Mouse (Mus musculus) gastrocnemius, postnatal 25 days (tissue): ENCODE measurements around the gene Nemp1. TPM values are rescaled to one million over a fixed set of nuclear protein-coding genes. Genes with fewer than 3 reads are reported as not detected.
"Not testable (repeated sequence)": the region's sequence is repeated elsewhere in the genome, so short reads cannot be mapped to it uniquely, and the experiment has no call there.

Source experiments
- DNase-seq: peaks from one replicate; pipeline ENCODE4 v3.0.0; 2022
- total RNA-seq, 2 experiments: library from RNA; stranded (reverse); gene quantifications; 1 replicate in 1 of 2; 2 replicates in 1 of 2; pipeline ENCODE4 v1.2.3; 2021

Nemp1 gene
- total RNA-seq, 2 experiments from 2014 or later, result 1.7 to 2.5 TPM

GRCm38 (mm10) chr10:127643553-127644238, 23.0 kb upstream of the Nemp1 start:
- peak; percentile 80 for DNase-seq

DNA sequence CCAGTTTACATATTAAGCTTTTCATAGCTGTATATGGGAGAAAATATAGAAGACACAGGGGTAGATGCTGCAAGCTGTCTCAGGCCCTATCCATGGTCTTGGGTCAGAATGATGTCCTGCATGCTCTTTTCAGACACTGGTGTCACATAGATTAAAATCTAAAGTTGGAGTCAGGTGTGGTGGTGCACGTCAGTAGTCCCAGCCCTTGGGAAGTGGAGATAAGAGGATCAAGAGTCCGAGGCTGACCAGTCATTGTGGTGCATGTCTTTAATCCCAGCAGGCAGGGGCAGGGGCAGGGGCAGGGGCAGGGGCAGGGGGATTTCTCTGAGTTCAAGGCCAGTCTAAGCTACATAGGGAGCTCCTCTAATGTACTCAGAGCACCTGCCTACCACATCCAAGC, 20.9 kb upstream of the Nemp1 start:
- DNase-seq, result no peak

DNA sequence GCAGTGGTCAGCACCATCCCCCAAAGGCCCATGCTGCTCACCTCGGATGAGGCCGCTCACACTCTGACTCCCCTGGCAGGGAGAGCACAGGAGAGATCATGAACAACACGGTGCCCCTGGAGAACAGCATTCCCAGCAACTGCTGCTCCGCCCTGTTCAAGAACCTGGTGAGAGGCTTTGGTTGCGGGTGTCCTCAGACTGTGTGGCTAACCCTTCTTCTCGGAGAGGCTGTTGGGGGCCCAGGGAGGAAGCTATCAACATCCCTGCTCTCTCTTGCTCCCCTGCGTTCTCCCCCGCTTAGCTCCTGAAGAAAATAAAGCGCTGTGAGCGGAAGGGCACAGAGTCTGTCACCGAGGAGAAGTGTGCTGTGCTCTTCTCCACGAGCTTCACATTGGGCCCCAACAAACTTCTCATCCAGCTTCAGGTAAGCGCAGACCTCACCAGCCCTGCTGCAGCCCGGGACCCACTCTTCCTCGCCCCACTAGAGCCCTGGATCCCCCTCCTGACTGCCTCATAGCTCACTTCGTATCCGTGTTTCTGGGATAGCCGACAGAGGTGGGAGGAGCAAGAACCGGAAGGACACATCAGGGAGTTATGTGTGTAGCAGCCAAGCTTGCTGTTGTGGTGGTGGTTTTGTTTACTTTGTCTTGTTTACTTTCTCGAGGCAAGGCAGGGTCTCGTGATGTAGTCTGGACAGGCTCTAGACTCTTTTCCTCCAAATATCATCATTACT, 13.6 kb upstream of the Nemp1 start:
- no peak for DNase-seq

- DNase-seq, result no peak
Observed at GRCm38 (mm10) chr10:127654970-127655579, 11.6 kb upstream of the Nemp1 start.

DNA sequence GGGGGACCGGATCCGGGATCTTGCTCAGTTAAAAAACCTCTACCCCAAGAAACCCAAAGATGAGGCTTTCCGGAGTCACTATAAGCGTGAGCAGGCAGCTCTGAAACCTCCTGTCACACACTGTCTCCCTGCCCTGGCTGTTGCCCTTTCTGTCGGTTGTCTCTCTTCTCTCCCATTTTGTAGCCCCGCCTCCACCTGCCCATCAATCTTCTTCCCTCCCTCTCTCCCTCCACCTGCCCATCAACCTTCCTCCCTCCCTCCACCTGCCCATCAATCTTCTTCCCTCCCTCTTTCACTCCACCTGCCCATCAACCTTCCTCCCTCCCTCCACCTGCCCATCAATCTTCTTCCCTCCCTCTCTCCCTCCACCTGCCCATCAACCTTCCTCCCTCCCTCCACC, 9.1 kb upstream of the Nemp1 start:
- DNase-seq, result not testable (repeated sequence)

GRCm38 (mm10) chr10:127658076-127658475, 8.6 kb upstream of the Nemp1 start:
- no peak for DNase-seq

DNA sequence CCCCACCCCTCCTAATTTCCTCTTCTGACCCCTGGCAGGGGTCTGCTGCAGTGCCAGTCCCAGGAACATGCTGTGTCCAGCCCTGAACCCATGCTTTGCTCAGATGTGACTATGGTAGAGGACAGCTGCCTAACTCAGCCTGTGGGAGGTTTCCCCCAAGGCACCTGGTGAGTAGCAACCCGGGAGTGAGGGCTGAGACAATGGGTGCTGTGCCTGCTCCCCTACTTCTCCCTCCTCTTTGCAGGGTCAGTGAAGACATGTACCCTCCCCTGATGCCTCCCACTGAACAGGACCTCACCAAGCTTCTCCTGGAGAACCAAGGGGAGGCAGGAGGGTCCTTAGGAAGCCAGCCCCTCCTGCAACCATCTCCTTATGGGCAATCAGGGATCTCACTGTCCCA, 7.2 kb upstream of the Nemp1 start:
- no peak for DNase-seq

- peak; percentile 36 for DNase-seq
Observed at GRCm38 (mm10) chr10:127661291-127661914, 5.3 kb upstream of the Nemp1 start.

DNA sequence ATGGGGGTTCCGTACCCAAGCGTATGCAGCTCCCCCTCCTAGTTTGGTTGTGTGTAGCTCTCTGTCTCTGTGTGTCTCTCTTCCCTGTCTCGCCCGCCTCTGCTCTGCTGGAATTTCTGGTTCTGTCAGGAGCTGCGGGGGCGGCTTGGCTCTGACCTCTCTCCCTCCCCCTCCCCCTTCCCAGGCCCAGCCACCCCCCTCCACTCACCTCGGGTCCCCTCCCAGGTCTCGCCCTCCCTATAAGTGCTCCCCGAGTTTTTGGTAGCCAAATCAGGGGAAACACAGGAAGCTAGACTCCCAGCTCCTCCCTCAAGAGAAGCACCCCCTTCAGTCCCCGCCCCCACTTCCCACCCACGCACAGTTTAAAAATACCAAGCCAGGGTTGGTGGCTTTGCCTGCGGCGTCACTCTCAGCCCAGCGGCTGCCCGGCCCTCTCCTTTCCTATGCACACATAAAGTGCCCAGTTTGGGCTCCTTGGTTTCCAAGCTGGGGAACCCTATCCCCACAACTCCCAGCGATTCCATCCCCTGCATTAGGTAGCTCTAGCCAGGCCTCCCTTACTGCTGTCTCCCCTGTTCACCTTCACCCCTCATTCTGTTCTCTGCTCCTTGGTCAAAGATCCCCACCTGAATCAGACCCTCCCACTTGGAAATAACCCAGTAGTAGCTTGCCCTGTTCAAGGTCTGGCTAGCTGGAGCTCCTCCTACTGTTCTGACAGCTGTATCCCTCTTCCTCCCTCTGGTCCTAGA, 4.6 kb upstream of the Nemp1 start:
- peak; percentile 71 for DNase-seq

GRCm38 (mm10) chr10:127662666-127663253, 3.9 kb upstream of the Nemp1 start:
- DNase-seq, result no peak

DNA sequence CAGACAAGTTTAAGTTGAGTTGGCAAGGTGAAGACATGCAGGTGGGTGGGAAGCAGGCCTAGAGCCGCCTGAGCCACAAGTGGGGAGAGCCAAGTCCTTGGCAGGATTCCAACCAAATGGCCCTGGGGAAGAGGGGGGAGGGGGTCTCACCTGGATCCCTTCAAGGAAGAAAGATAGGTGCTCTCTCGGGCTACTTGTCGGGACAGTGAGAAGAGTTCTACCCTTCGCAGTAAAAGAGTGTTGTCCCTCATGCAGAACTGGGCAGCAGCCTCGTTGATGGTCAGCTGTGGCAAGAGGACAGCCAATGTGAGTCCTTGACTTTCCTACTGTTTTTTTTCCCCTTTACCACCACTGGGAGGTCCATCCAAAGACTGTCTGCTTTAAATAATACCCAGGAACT, 3.1 kb upstream of the Nemp1 start:
- no peak for DNase-seq

DNA sequence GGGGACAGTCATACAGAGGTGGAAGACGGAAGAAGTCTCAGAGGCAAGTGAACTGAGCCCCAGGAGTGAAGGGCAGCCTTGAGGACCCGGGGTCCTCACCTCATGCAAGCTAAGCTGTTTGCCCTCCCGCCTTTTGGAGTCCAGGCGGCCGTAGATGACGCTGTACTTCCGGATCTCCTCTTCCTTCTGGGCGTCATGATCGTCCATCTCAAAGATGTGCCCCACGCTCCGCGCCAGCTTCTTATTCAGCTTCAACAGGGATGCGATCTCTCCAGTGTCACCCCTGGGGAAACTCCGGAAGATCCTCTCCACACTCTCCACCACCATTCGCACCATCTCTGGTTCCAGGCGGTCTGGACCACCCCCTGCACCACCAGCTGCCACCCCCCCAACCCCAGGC, 2.5 kb upstream of the Nemp1 start:
- no peak for DNase-seq

DNA sequence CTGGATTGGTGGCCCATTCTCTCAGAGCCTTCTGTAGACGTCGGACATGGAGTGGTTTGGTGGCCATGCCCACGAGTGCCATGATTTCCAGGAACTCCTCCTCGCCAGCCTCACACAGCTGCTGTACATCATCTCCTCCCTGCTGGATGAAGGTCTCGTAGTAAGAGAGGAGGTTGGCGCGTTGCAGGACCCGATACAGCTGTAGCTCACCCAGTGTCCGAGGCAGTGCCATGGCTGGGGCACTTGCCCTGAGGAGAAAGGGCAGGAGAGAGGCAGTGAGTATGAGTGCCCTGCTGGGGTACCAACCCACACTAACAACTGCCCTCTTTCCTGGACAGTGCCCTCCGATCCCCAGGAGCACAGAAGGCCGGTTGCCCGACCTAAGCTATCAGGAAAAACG, 1.8 kb upstream of the Nemp1 start:
- no peak for DNase-seq

DNA sequence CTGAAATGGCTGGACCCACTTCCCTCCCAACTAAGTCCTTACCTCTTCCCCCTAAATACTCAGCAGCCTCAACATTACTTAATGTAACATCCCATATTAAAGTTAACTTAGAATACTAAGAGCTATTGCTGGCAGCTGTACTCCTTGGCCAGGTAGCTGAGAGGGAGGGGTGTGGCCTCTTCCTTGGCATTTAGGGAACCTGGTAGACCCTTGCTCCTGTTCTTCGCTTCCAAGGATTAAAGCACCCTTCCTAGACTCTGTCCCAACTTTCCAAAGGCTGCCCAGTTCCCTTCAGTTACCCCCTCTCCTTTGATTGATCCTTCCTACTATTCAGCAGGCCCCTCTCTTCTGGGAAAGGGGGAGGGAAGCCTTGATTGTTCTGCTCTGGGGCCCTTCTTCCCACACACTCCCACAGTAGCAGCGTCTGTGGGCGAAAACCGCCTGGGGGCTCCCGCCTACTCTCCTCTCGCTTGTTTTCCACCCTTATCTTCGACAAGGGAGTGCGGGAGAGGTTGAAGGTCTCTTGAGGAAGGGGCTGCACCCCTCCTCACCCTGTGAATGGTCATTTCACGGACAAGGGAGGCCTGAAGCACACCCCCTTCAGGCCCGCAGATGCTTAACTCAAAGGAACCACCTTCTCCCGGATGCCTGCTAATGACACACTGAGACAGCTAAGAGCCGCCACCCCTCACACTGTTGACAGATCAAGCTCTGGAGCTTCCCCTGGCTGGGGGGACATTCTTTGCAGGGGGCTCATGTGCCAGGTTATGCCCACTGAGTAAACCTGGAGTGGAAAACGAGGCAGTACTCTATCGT, 1.1 kb upstream of the Nemp1 start:
- no peak for DNase-seq

GRCm38 (mm10) chr10:127667269-127668092, 780 bp downstream of the Nemp1 start:
- peak; percentile 93 for DNase-seq

DNA sequence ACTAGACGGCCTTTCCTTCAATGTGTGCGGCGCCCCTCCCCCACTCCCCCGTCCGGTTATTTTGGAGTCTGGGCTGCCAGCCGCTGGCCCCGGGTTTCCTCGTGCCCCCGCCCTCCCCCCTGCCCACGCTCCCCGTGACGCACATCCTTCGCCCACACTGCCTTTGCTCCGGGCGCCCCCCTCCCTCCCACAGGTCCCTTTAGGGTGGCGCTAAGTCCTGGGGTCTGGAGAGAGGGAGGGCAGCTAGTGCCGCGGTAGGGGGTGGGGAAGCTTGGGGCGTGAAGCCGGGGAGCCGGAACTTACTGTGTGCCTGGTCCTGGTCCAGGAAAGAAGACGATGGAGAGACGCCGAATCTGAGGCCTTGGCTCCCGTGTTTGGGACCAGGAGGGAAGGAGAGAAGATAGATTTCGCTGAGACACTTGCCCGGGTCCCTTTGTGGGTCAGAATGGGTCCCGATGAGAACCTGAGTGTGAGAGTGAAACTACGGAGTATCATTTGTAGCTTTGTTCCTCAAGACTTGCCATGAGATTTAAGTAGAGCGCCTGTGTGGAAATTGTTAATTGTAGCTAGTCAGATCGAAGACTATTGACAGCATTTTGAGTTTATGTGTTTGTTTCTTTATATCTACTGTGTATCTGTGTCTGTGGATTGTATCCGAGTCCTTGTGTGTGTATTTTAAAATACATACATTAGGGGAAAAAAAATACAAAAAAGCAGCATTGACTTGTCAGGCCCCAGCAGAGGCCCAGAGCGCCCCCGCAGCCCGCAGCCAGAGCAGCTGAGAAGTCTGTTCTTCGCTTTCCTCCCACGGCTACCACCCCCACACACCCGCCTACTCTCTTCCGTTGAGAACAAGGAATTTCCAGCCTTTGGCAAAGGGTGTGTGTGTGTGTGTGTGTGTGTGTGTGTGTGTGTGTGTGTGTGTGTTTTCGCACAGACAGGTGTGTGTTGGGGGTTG, 1.7 kb downstream of the Nemp1 start, which contains the start of gene Nab2:
Gene Nab2, minus strand, starts transcription at position 476 of the 958 bp plus-strand sequence.
- peak; percentile 86 for DNase-seq

- no peak for DNase-seq
Observed at GRCm38 (mm10) chr10:127669170-127669569, 2.5 kb downstream of the Nemp1 start.

GRCm38 (mm10) chr10:127670185-127670584, 3.5 kb downstream of the Nemp1 start:
- DNase-seq, result no peak

DNA sequence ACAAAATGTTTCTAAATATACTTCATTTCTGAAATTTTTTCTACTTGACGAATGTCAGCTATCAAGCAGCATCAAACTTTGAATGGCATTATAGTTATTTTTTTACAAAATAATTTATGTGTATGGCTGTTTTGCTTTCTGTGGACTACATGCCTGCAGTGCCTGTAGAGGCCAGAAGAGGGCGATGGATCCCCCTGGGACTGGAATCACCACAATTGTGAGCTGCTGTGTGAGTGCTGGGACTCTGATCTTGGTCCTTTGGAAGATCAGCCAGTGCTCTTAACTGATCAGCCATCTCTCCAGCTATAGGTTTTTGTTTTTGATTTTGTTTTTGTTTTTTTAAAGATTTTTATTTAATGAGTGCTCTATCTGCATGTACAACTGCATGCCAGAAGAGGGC, 4.6 kb downstream of the Nemp1 start:
- DNase-seq, result no peak
